Mouse (Mus musculus): ENCODE data around the gene B4galt2. TPM values are rescaled to one million over a fixed set of nuclear protein-coding genes. Genes with fewer than 3 reads are reported as not detected.

B4galt2 gene
- polyA plus RNA-seq (2011; ENCODE audit: insufficient read depth, insufficient read length, low replicate concordance, missing spikeins), result 1.6 and 2.4 TPM in 2 replicates

DNA sequence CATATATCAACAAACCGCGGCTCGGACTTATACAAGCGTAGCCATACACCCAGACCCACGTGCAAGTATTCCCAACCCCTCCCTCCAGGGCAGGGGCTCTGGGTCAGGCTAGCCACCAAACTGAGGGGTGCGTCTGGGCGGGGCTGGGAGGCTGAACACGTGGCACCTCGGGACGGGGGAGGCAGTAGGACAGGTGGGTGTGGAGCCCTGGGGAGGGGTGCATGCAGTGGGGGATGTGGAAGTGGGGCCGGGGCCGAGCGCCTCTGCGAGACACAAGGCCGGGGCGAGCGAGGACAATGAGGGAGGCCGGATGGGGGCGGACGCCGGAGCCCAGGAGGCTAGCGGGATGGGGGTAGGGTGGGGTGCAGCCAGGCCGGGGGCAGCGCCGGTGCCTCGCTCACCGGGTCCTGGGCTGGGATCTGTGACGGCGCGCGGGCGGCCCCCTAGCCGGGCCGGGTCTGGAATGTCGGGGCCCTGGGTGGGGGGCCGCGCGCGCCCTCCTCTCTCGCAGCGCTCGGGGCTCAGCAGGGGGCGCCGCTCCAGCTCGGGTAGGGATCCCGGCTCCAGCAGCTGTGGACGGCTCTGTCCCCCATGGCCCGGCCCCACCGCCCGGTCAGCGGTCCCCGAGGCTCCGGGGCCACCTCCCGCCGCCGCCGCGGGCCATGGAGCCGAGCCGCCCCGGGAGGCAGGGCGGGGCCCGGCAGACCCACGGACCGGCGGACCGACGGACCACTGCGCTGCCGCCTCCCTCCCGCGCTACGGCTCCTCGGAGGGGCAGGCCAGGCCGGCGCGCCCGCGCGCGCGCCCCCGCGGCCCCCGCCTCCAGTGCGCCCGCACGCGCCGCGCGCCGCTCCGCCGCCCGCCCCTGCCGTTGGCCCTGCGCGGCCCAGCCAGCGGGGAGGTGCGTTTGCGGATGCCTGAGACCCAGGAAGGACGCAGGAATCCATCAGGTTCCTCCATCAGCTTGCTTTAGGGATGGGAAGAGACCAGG is at the start of gene B4galt2:
B4galt2 (minus strand) TSS at position 787 of the 991 bp plus-strand sequence.
- peaks cover 2% of the 10 kb centered on the region; the same call in 1 of the 2 replicates for H3K4me1 ChIP-seq (ENCODE audit: control insufficient read depth, insufficient read depth, low read length)
- no peak for TF ChIP-seq CTCF (IDR thresholded peaks at IDR 0.05; ENCODE audit: control insufficient read depth, insufficient read depth, low read length)
- TF ChIP-seq POLR2A (IDR thresholded peaks at IDR 0.05; ENCODE audit: borderline replicate concordance, control insufficient read depth, low read depth, low read length), result no peak
- no peak within 1 kb of the TSS for H3K27ac ChIP-seq (ENCODE audit: control insufficient read depth, insufficient read depth, low read depth, low read length, poor library complexity)
- 4% methylated on average over 102 of the region's 103 CpGs for WGBS
- no peak within 1 kb of the TSS for H3K4me3 ChIP-seq (replicated peaks; ENCODE audit: control insufficient read depth, low read depth, low read length)

DNA sequence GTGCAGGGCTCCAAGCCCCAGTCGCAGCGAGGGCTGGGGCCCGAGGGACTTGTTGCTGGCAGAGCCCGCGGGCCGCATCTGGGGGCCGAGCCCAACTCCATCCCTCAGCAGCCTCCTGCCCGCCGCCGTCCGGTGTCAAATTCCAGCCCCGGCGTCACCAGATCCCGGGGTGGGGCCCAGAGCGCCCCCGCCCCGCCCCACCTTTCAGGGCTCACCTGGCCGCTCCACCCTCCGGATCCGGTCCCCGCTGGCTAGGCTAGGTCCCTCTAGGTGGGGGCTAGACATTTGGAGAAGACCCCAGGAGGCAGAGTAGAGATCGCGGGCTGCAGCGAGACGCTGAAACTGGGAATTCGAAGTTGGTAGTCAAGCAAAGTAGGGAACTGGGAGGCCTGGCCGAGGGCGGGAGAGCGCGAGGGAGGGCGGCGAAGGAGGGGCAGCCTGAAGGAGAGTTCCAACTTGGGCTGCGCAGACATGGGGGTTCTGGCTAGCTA is 46.1 kb upstream of the B4galt2 start, which contains the start of gene Artn:
Artn (minus strand) TSS at position 373 of the 491 bp plus-strand sequence.
- peak within 1 kb of the TSS; percentile 44 for H3K27ac ChIP-seq (ENCODE audit: control insufficient read depth, insufficient read depth, low read depth, low read length, poor library complexity)
- WGBS, result 5% methylated on average over 33 of the region's 33 CpGs
- no peaks in the 10 kb centered on the region for H3K4me1 ChIP-seq (ENCODE audit: control insufficient read depth, insufficient read depth, low read length)

DNA sequence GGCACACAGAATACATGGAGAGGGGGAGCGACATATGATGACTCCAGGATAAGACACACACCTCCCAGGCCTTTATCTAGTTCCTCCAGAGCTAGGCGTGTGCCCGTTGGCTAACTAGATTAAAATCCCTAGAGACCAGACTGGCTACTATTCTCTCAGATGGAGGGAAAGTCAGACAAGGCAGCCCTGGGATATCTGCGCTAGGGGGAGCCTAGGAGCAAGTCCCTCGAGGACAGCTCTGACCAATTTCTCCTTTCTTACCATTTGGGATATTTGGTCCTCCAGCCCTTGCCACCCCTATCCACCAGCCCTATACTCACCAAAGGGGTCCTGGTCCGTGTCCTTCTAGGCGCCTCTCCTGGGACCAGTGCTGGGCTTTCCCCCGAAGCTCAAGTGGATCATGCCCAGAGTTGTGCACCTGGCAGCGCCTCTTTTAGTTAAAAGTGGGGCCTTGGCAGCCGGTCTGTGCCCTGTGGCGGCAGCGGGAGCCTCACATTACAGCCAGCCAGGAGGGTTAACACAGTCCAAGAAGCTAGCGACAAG is 45.5 kb upstream of the B4galt2 start:
- H3K4me1 ChIP-seq (ENCODE audit: control insufficient read depth, insufficient read depth, low read length), result no peaks in the 10 kb centered on the region
- peak overlapping the region; percentile 46 for H3K4me3 ChIP-seq (replicated peaks; ENCODE audit: control insufficient read depth, low read depth, low read length)
- peak overlapping the region; percentile 44 for H3K27ac ChIP-seq (ENCODE audit: control insufficient read depth, insufficient read depth, low read depth, low read length, poor library complexity)
- TF ChIP-seq CTCF (IDR thresholded peaks at IDR 0.05; ENCODE audit: control insufficient read depth, insufficient read depth, low read length) (peak; percentile 54), POLR2A (IDR thresholded peaks at IDR 0.05; ENCODE audit: borderline replicate concordance, control insufficient read depth, low read depth, low read length) (no peak; the same call in 1 of the 2 replicates)
- WGBS, result 3% methylated on average over 13 of the region's 13 CpGs

More for the DNA sequence above, 46.1 kb upstream of the B4galt2 start, which contains the start of gene Artn:
- TF ChIP-seq POLR2A (IDR thresholded peaks at IDR 0.05; ENCODE audit: borderline replicate concordance, control insufficient read depth, low read depth, low read length), result peak; percentile 14; the same call in 1 of the 2 replicates
- no peak for TF ChIP-seq CTCF (IDR thresholded peaks at IDR 0.05; ENCODE audit: control insufficient read depth, insufficient read depth, low read length)
- H3K4me3 ChIP-seq (replicated peaks; ENCODE audit: control insufficient read depth, low read depth, low read length), result peak within 1 kb of the TSS; percentile 46

DNA sequence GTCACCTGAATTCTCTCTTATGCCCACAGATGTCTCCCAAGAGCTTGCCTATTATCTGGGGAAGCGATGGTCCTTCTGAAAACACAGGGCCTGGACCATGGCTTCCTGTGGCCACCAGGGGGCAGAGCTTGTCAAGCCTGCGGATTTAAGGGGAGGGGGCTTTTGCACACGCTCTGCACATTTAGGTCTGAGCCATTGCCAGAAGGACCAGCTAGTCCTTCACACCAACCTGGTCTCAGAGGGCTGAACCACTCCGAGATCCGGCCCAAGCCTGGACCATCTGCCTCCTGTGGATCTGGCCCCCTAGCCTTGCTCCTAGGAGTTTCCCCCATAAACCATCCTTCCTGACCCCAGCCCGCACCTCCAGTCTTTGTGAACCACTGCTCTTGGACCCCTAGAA is 44.9 kb upstream of the B4galt2 start:
- Histone ChIP-seq H3K27ac (ENCODE audit: control insufficient read depth, insufficient read depth, low read depth, low read length, poor library complexity) (no peak overlapping the region), H3K4me1 (ENCODE audit: control insufficient read depth, insufficient read depth, low read length) (no peaks in the 10 kb centered on the region), H3K4me3 (replicated peaks; ENCODE audit: control insufficient read depth, low read depth, low read length) (no peak overlapping the region)
- WGBS, result 30% methylated on average over 6 of the region's 6 CpGs
- TF ChIP-seq POLR2A (IDR thresholded peaks at IDR 0.05; ENCODE audit: borderline replicate concordance, control insufficient read depth, low read depth, low read length) (no peak), CTCF (IDR thresholded peaks at IDR 0.05; ENCODE audit: control insufficient read depth, insufficient read depth, low read length) (peak; percentile 67)

DNA sequence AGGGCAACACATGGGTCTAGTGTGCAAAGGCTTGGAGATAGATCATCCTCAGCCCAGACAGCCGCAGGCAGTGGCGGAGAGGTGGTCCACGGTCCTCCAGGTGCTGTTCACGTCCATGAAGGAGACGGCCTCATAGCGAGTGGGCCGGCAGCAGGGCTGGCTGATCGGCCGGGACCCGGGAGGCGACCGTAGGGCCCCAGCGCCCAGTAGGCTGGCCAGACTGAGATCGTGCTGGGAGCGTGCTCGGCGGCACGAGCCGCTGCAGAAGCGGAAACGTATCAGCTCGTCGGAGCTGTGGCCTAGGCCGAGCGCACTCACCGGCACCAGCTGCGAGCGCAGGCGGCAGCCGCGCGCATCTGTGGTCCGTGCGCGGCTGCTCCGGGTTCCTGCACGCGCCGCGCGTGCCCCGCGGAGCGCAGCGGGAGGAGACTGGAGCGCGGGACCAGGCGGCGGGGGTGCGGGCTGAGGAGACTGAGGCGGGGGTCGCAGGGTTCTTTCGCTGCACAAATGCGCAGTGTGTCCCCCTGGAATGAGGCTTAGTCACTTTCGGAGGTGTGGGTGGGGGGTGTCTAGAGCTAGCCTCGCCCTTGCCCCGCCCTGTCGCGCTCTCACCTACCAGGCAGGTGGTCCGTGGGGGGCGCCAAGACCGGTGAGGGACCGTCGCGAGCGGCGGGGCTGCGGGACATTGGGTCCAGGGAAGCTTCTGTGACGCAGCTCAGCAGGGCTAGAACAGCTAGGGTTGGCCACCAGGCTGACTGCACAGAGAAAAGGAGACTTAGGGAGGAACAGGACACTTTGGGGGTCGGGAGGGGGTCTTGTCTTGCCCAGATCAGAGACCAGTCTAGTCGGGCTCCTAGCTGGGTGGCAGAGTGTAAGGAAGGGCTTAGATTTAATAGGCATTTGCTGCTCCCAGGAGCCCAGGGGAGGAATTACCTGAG is 43.5 kb upstream of the B4galt2 start:
- 3% methylated on average over 70 of the region's 71 CpGs for WGBS
- Histone ChIP-seq H3K4me1 (ENCODE audit: control insufficient read depth, insufficient read depth, low read length) (no peaks in the 10 kb centered on the region), H3K27ac (ENCODE audit: control insufficient read depth, insufficient read depth, low read depth, low read length, poor library complexity) (no peak overlapping the region), H3K4me3 (replicated peaks; ENCODE audit: control insufficient read depth, low read depth, low read length) (no peak overlapping the region)
- TF ChIP-seq POLR2A (IDR thresholded peaks at IDR 0.05; ENCODE audit: borderline replicate concordance, control insufficient read depth, low read depth, low read length), result no peak

DNA sequence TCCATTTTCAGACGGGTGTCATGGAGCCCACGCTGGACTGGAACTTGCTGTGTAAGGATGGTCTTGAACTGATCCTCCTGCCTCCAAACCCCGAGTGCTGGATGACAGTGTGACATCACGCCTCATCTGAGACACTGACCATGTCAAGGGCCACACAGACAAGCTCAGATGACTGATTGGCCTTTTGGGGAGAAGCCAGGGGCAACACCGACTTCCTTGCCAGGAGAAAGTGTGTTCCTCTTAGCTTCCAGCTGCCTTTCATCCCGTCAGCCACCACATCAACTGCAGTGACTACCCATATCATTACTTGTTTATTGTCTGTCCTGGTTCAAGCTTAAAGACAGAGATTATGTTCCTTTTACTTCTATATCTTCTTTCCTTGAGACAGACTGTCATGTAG is 41.6 kb upstream of the B4galt2 start:
- no peak for TF ChIP-seq CTCF (IDR thresholded peaks at IDR 0.05; ENCODE audit: control insufficient read depth, insufficient read depth, low read length)
- no peak for TF ChIP-seq POLR2A (IDR thresholded peaks at IDR 0.05; ENCODE audit: borderline replicate concordance, control insufficient read depth, low read depth, low read length)
- 28% methylated on average over 6 of the region's 6 CpGs for WGBS
- no peak overlapping the region for H3K4me3 ChIP-seq (replicated peaks; ENCODE audit: control insufficient read depth, low read depth, low read length)
- peaks cover 1% of the 10 kb centered on the region; the same call in 1 of the 2 replicates for H3K4me1 ChIP-seq (ENCODE audit: control insufficient read depth, insufficient read depth, low read length)
- no peak overlapping the region for H3K27ac ChIP-seq (ENCODE audit: control insufficient read depth, insufficient read depth, low read depth, low read length, poor library complexity)

DNA sequence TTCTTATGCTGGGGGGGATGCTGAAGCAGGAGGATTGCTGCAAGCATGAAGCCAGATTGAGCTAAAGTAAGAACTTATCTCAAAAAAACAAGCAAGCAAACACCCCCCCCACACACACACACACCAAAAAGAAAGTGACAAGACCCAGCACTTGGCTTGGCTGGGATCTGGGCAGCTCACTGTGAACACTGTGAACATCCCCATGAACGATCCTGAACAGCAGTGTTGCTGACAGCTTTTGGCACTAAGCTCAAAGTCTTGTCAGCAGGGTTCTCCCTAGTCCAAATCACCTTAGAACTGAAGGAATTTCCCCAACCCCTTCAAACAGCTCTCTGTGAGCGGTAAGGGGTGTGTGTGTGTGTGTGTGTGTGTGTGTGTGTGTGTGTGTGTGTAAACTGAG is 40.2 kb upstream of the B4galt2 start:
- H3K4me3 ChIP-seq (replicated peaks; ENCODE audit: control insufficient read depth, low read depth, low read length), result no peak overlapping the region
- 71% methylated on average over 2 of the region's 2 CpGs for WGBS
- TF ChIP-seq CTCF (IDR thresholded peaks at IDR 0.05; ENCODE audit: control insufficient read depth, insufficient read depth, low read length) (no peak), POLR2A (IDR thresholded peaks at IDR 0.05; ENCODE audit: borderline replicate concordance, control insufficient read depth, low read depth, low read length) (no peak)
- H3K27ac ChIP-seq (ENCODE audit: control insufficient read depth, insufficient read depth, low read depth, low read length, poor library complexity), result no peak overlapping the region
- H3K4me1 ChIP-seq (ENCODE audit: control insufficient read depth, insufficient read depth, low read length), result peaks cover 1% of the 10 kb centered on the region; the same call in 1 of the 2 replicates

Measured in bone marrow, adult 2 months (tissue).